Mouse (Mus musculus): ENCODE data around the gene N4bp3.
"Not testable (repeated sequence)": the region's sequence is repeated elsewhere in the genome, so short reads cannot be mapped to it uniquely, and the experiment has no call there.

The N4bp3 gene

GRCm38 (mm10) chr11:51654891-51655290 is 4.2 kb upstream of the N4bp3 start:
- peak in 1 of 2 experiments; percentile 53 for DNase-seq (ENCODE audit: inconsistent age in 2 of 2, low spot score in 1 of 2)

- peak in 1 of 2 experiments; percentile 56 for DNase-seq (ENCODE audit: inconsistent age in 2 of 2, low spot score in 1 of 2)
Measured at GRCm38 (mm10) chr11:51653736-51654135, 3.1 kb upstream of the N4bp3 start.

GRCm38 (mm10) chr11:51652889-51653418 is 2.3 kb upstream of the N4bp3 start:
- no peak for DNase-seq (ENCODE audit: inconsistent age in 2 of 2, low spot score in 1 of 2)

- no peak for DNase-seq (ENCODE audit: inconsistent age in 2 of 2, low spot score in 1 of 2)
Measured at GRCm38 (mm10) chr11:51650261-51650660, 381 bp downstream of the N4bp3 start.

GRCm38 (mm10) chr11:51649889-51650199 is 798 bp downstream of the N4bp3 start:
- DNase-seq (ENCODE audit: inconsistent age in 2 of 2, low spot score in 1 of 2): peak in 1 of 2 experiments; percentile 68

GRCm38 (mm10) chr11:51649111-51649888 is 1.3 kb downstream of the N4bp3 start:
- peak in 1 of 2 experiments; percentile 54 for DNase-seq (ENCODE audit: inconsistent age in 2 of 2, low spot score in 1 of 2)

- DNase-seq (ENCODE audit: inconsistent age in 2 of 2, low spot score in 1 of 2): peak in 1 of 2 experiments; percentile 53
Measured at GRCm38 (mm10) chr11:51648566-51648965, 2.1 kb downstream of the N4bp3 start.

GRCm38 (mm10) chr11:51646751-51647667 is 3.6 kb downstream of the N4bp3 start:
- DNase-seq (ENCODE audit: inconsistent age in 2 of 2, low spot score in 1 of 2): peak; percentile 54 to 74

GRCm38 (mm10) chr11:51646245-51646644 is 4.4 kb downstream of the N4bp3 start:
- DNase-seq (ENCODE audit: inconsistent age in 2 of 2, low spot score in 1 of 2): peak in 1 of 2 experiments; percentile 49

GRCm38 (mm10) chr11:51645293-51645692 is 5.3 kb downstream of the N4bp3 start:
- peak in 1 of 2 experiments; percentile 51 for DNase-seq (ENCODE audit: inconsistent age in 2 of 2, low spot score in 1 of 2)

- no peak for DNase-seq (ENCODE audit: inconsistent age in 2 of 2, low spot score in 1 of 2)
Measured at GRCm38 (mm10) chr11:51644217-51644616, 6.4 kb downstream of the N4bp3 start.

- no peak for DNase-seq (ENCODE audit: inconsistent age in 2 of 2, low spot score in 1 of 2)
Measured at GRCm38 (mm10) chr11:51643761-51644160, 6.9 kb downstream of the N4bp3 start.

GRCm38 (mm10) chr11:51643202-51643601 is 7.4 kb downstream of the N4bp3 start:
- peak in 1 of 2 experiments; percentile 60 for DNase-seq (ENCODE audit: inconsistent age in 2 of 2, low spot score in 1 of 2)

- peak in 1 of 2 experiments; percentile 56 for DNase-seq (ENCODE audit: inconsistent age in 2 of 2, low spot score in 1 of 2)
Measured at GRCm38 (mm10) chr11:51640748-51641147, 9.9 kb downstream of the N4bp3 start.

- DNase-seq (ENCODE audit: inconsistent age in 2 of 2, low spot score in 1 of 2): no peak
Measured at GRCm38 (mm10) chr11:51638497-51638896, 12.1 kb downstream of the N4bp3 start.

GRCm38 (mm10) chr11:51637971-51638414 is 12.6 kb downstream of the N4bp3 start:
- DNase-seq (ENCODE audit: inconsistent age in 2 of 2, low spot score in 1 of 2): peak in 1 of 2 experiments; percentile 66

GRCm38 (mm10) chr11:51636323-51636684 is 14.3 kb downstream of the N4bp3 start:
- DNase-seq (ENCODE audit: inconsistent age in 2 of 2, low spot score in 1 of 2): peak; percentile 56 to 86

GRCm38 (mm10) chr11:51635525-51636322 is 14.9 kb downstream of the N4bp3 start, which contains the start of gene Rmnd5b:
Rmnd5b (minus strand) TSS chr11:51635896.
- DNase-seq (ENCODE audit: inconsistent age in 2 of 2, low spot score in 1 of 2): peak; percentile 93 to 97

- no peak for DNase-seq (ENCODE audit: inconsistent age in 2 of 2, low spot score in 1 of 2)
Measured at GRCm38 (mm10) chr11:51635127-51635524, 15.5 kb downstream of the N4bp3 start.

GRCm38 (mm10) chr11:51633721-51634120 is 16.9 kb downstream of the N4bp3 start:
- DNase-seq (ENCODE audit: inconsistent age in 2 of 2, low spot score in 1 of 2): peak in 1 of 2 experiments; percentile 59

GRCm38 (mm10) chr11:51633200-51633599 is 17.4 kb downstream of the N4bp3 start:
- not testable (repeated sequence) for DNase-seq (ENCODE audit: inconsistent age in 2 of 2, low spot score in 1 of 2)
